Mouse (Mus musculus) kidney, embryonic 14.5 days (tissue): ENCODE data around the gene Tpsab1. TPM values are rescaled to one million over a fixed set of nuclear protein-coding genes. Genes with fewer than 3 reads are reported as not detected.

Experiments
- ATAC-seq: fragments of 200-750 bp; cut with Nextera tagmentation; 2 replicates; pipeline ENCODE4 v1.8.0; 2017; ENCODE audit warnings: moderate number of reproducible peaks, mild to moderate bottlenecking, moderate TSS enrichment, moderate library complexity; ENCODE audit not compliant: low FRiP score, low TSS enrichment
- H3K27ac ChIP-seq: fragments of 300-500 bp; sonication (generic); 2 replicates; pipeline ENCODE4 v1.5.1; 2014; ENCODE audit warnings: low read depth, mild to moderate bottlenecking, low read length, moderate library complexity, mixed read lengths
- H3K27me3 ChIP-seq: fragments of 300-500 bp; sonication (generic); 2 replicates; pipeline ENCODE4 v1.6.1; 2014; ENCODE audit warnings: mild to moderate bottlenecking, low read length; ENCODE audit not compliant: control insufficient read depth, insufficient read depth
- H3K36me3 ChIP-seq: fragments of 300-500 bp; sonication (generic); 2 replicates; pipeline ENCODE4 v1.6.1; 2014; ENCODE audit warnings: low read length, mixed read lengths; ENCODE audit not compliant: control insufficient read depth, insufficient read depth
- H3K4me1 ChIP-seq: fragments of 300-500 bp; sonication (generic); 2 replicates; pipeline ENCODE4 v1.6.1; 2014; ENCODE audit warnings: low read length, mixed read lengths; ENCODE audit not compliant: control insufficient read depth, insufficient read depth
- H3K4me2 ChIP-seq: fragments of 300-500 bp; sonication (generic); replicated peaks from 2 replicates; pipeline ENCODE4 v1.6.1; 2014; ENCODE audit warnings: low read depth, mild to moderate bottlenecking, low read length
- H3K4me3 ChIP-seq: fragments of 300-500 bp; sonication (generic); 2 replicates; pipeline ENCODE4 v1.5.1; 2014; ENCODE audit warnings: mild to moderate bottlenecking, low read length
- H3K9ac ChIP-seq: fragments of 300-500 bp; sonication (generic); 2 replicates; pipeline ENCODE4 v1.6.1; 2014; ENCODE audit warnings: low read depth, mild to moderate bottlenecking, low read length, moderate library complexity
- H3K9me3 ChIP-seq: fragments of 300-500 bp; sonication (generic); 2 replicates; pipeline ENCODE4 v1.6.1; 2016; ENCODE audit warnings: low read length; ENCODE audit not compliant: control insufficient read depth
- WGBS: fragments of 180-500 bp; shearing (Covaris S2); extraction: QIAGEN DNeasy Blood & Tissue Kit; methylation state at CpG from one replicate; pipeline ENCODE4 v1.1.7; 2014; 5-methylcytosine and 5-hydroxymethylcytosine counted together
- polyA plus RNA-seq: library from polyadenylated mRNA; unstranded; fragments of >200 nt; fragmentation: Nextera tagmentation; extraction: Ambion mirVana; gene quantifications from 2 replicates; pipeline ENCODE4 v1.2.1, GENCODE M21; 2014

Tpsab1 gene
- polyA plus RNA-seq, 1 experiment from 2014 or later = 0.39 TPM

GRCm38 (mm10) chr17:25294111-25294510, 51.3 kb downstream of the Tpsab1 start:
- 57% methylated on average over 1 of the region's 1 CpGs for WGBS
- H3K9me3 ChIP-seq = no peaks in the 10 kb centered on the region
- H3K4me3 ChIP-seq = no peak overlapping the region
- H3K27ac ChIP-seq = no peak overlapping the region
- H3K4me2 ChIP-seq = no peak overlapping the region
- H3K27me3 ChIP-seq = no peaks in the 10 kb centered on the region
- H3K9ac ChIP-seq = no peak overlapping the region
- ATAC-seq = no peak
- no peaks in the 10 kb centered on the region for H3K36me3 ChIP-seq
- H3K4me1 ChIP-seq = no peaks in the 10 kb centered on the region

DNA sequence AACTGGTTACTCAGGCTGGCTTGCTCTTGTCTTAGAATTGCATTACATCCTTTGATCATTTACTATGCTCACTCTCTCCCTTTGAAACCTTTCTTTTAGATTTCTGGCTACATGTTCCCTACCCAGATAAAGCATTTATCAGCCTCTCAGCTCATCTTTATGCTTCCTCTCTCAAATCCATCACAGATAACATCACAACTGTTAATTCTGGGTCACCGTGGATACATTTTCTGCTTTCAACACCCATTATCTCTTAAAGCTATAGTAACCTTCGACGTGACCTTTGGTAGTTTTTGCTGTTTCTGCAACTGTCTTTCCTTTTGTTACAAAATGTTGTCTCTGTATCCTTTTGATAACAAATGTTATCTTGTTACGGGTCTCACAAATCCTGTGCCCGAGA, 51.9 kb downstream of the Tpsab1 start:
- no peak for ATAC-seq
- WGBS = 81% methylated on average over 5 of the region's 5 CpGs
- no peak overlapping the region for H3K4me3 ChIP-seq
- H3K9ac ChIP-seq = no peak overlapping the region
- H3K4me2 ChIP-seq = no peak overlapping the region
- H3K27me3 ChIP-seq = no peaks in the 10 kb centered on the region
- no peaks in the 10 kb centered on the region for H3K4me1 ChIP-seq
- no peak overlapping the region for H3K27ac ChIP-seq
- H3K9me3 ChIP-seq = no peaks in the 10 kb centered on the region
- no peaks in the 10 kb centered on the region for H3K36me3 ChIP-seq

Other genes with a start within 250 kb of the Tpsab1 start
- 34.9 and 44.8 TPM in 2 replicates for gene Telo2, start 229.6 kb downstream of the Tpsab1 start, polyA plus RNA-seq
- gene Ptx4, start 224.8 kb downstream of the Tpsab1 start, polyA plus RNA-seq = not detected in 2 replicates
- 10.3 and 21.4 TPM in 2 replicates for gene Clcn7, start 212.2 kb downstream of the Tpsab1 start, polyA plus RNA-seq
- gene Ccdc154, start 183.1 kb downstream of the Tpsab1 start, polyA plus RNA-seq = not detected in 2 replicates
- gene Gm38655, start 170.1 kb downstream of the Tpsab1 start, polyA plus RNA-seq = not detected in 2 replicates
- gene BC003965, start 161.0 kb downstream of the Tpsab1 start, polyA plus RNA-seq = 32.8 and 39.7 TPM in 2 replicates
- 4.0 and 4.1 TPM in 2 replicates for gene Unkl, start 157.2 kb downstream of the Tpsab1 start, polyA plus RNA-seq
- gene Gnptg, start 105.4 kb downstream of the Tpsab1 start, polyA plus RNA-seq = 33.8 and 41.5 TPM in 2 replicates
- gene Tsr3, start 105.4 kb downstream of the Tpsab1 start, polyA plus RNA-seq = 48.9 and 51.4 TPM in 2 replicates
- 0.76 and 1.9 TPM in 2 replicates for gene Baiap3, start 89.2 kb downstream of the Tpsab1 start, polyA plus RNA-seq
- gene Ube2i, start 70.9 kb downstream of the Tpsab1 start, polyA plus RNA-seq = 675 and 744 TPM in 2 replicates
- not detected in 2 replicates for gene Prss34, start 47.2 kb downstream of the Tpsab1 start, polyA plus RNA-seq
- gene Prss28, start 36.9 kb downstream of the Tpsab1 start, polyA plus RNA-seq = not detected in 2 replicates
- gene Prss29, start 26.9 kb downstream of the Tpsab1 start, polyA plus RNA-seq = not detected in 2 replicates
- gene Tpsb2, start 20.7 kb upstream of the Tpsab1 start, polyA plus RNA-seq = 0.30 and 0.57 TPM in 2 replicates
- gene Tpsg1, start 23.7 kb upstream of the Tpsab1 start, polyA plus RNA-seq = 0.49 TPM in 1 of 2 replicates, not detected in the other
- gene Cacna1h, start 88.2 kb upstream of the Tpsab1 start, polyA plus RNA-seq = 3.0 and 4.0 TPM in 2 replicates
- not detected in 2 replicates for gene Tekt4, start 109.1 kb upstream of the Tpsab1 start, polyA plus RNA-seq
- not detected in 2 replicates for gene Sstr5, start 151.7 kb upstream of the Tpsab1 start, polyA plus RNA-seq
- 6.5 and 8.5 TPM in 2 replicates for gene Sox8, start 225.1 kb upstream of the Tpsab1 start, polyA plus RNA-seq
- 21.3 and 29.8 TPM in 2 replicates for gene Lmf1, start 233.5 kb upstream of the Tpsab1 start, polyA plus RNA-seq